Mouse (Mus musculus) cortical plate, adult 2 months (tissue): ENCODE measurements around the gene Cdc26.

Experiments
- CTCF ChIP-seq: fragments of 200-500 bp; IDR thresholded peaks from 2 replicates; pipeline ENCODE4 v1.5.1; 2011; ENCODE audit warnings: mild to moderate bottlenecking, control low read depth, low read length; ENCODE audit not compliant: insufficient read depth; ENCODE audit errors: extremely low read depth
- POLR2A ChIP-seq: fragments of 200-500 bp; IDR thresholded peaks from 2 replicates; pipeline ENCODE4 v1.6.1; 2011; ENCODE audit warnings: mild to moderate bottlenecking, low read length, control low read depth; ENCODE audit not compliant: insufficient read depth; ENCODE audit errors: extremely low read depth

- TF ChIP-seq CTCF (no peak), POLR2A (no peak)
These were observed 35.5 kb downstream of the Cdc26 start for GRCm38 (mm10) chr4:62372818-62373520.
